Mouse (Mus musculus): ENCODE measurements around the gene Atp5d. TPM values are rescaled to one million over a fixed set of nuclear protein-coding genes. Genes with fewer than 3 reads are reported as not detected.

Atp5d gene
- polyA plus RNA-seq, 1 experiment from 2014 or later: 396 TPM

- H3K27me3 ChIP-seq (replicated peaks): no peaks in the 10 kb centered on the region
- H3K4me3 ChIP-seq: no peak overlapping the region
- H3K4me1 ChIP-seq: peaks cover 38% of the 10 kb centered on the region
- H3K9me3 ChIP-seq: no peaks in the 10 kb centered on the region
- no peak overlapping the region for H3K4me2 ChIP-seq (replicated peaks)
- ATAC-seq (ENCODE audit: low FRiP score, low read depth): no peak
- H3K9ac ChIP-seq: no peak overlapping the region
- H3K36me3 ChIP-seq: peaks cover 61% of the 10 kb centered on the region
- WGBS: 94% methylated on average over 2 of the region's 2 CpGs
- no peak overlapping the region for H3K27ac ChIP-seq
These were observed 16.8 kb upstream of the Atp5d start for GRCm38 (mm10) chr10:80121639-80122038.

- Histone ChIP-seq H3K4me2 (replicated peaks) (no peak overlapping the region), H3K27me3 (replicated peaks) (no peaks in the 10 kb centered on the region), H3K9ac (no peak overlapping the region), H3K4me3 (no peak overlapping the region), H3K4me1 (peaks cover 14% of the 10 kb centered on the region), H3K36me3 (peaks cover 85% of the 10 kb centered on the region), H3K9me3 (no peaks in the 10 kb centered on the region), H3K27ac (no peak overlapping the region)
- WGBS: 89% methylated on average over 9 of the region's 9 CpGs
- no peak for ATAC-seq (ENCODE audit: low FRiP score, low read depth)
These were observed 14.4 kb upstream of the Atp5d start for GRCm38 (mm10) chr10:80123932-80124562.

- Histone ChIP-seq H3K36me3 (peaks cover 95% of the 10 kb centered on the region), H3K4me3 (no peak overlapping the region)
These were observed 10.5 kb upstream of the Atp5d start for GRCm38 (mm10) chr10:80127920-80128319.

GRCm38 (mm10) chr10:80129846-80130245 is 8.6 kb upstream of the Atp5d start:
- Histone ChIP-seq H3K36me3 (peaks cover 95% of the 10 kb centered on the region), H3K4me1 (peaks cover 15% of the 10 kb centered on the region; the same call in 1 of the 2 replicates), H3K27me3 (replicated peaks) (peaks cover 25% of the 10 kb centered on the region), H3K9me3 (no peaks in the 10 kb centered on the region), H3K4me3 (no peak overlapping the region), H3K9ac (no peak overlapping the region), H3K27ac (no peak overlapping the region), H3K4me2 (replicated peaks) (no peak overlapping the region)
- WGBS: 93% methylated on average over 9 of the region's 9 CpGs
- no peak for ATAC-seq (ENCODE audit: low FRiP score, low read depth)

More at GRCm38 (mm10) chr10:80127920-80128319, 10.5 kb upstream of the Atp5d start:
- WGBS: 95% methylated on average over 8 of the region's 8 CpGs
- H3K4me2 ChIP-seq (replicated peaks): no peak overlapping the region
- H3K4me1 ChIP-seq: peaks cover 15% of the 10 kb centered on the region; the same call in 1 of the 2 replicates
- peaks cover 17% of the 10 kb centered on the region for H3K27me3 ChIP-seq (replicated peaks)
- H3K27ac ChIP-seq: no peak overlapping the region
- no peaks in the 10 kb centered on the region for H3K9me3 ChIP-seq
- ATAC-seq (ENCODE audit: low FRiP score, low read depth): no peak
- no peak overlapping the region for H3K9ac ChIP-seq

GRCm38 (mm10) chr10:80130403-80131031 is 7.9 kb upstream of the Atp5d start:
- 84% methylated on average over 18 of the region's 18 CpGs for whole genome bisulfite sequencing
- no peak overlapping the region for H3K27ac ChIP-seq
- peaks cover 95% of the 10 kb centered on the region for H3K36me3 ChIP-seq
- peaks cover 29% of the 10 kb centered on the region for H3K27me3 ChIP-seq (replicated peaks)
- H3K9ac ChIP-seq: no peak overlapping the region
- H3K4me1 ChIP-seq: peaks cover 15% of the 10 kb centered on the region; the same call in 1 of the 2 replicates
- H3K4me3 ChIP-seq: 0 out of 2 replicates have a peak overlapping the region, but pooled peaks have one; percentile 9
- no peak for ATAC-seq (ENCODE audit: low FRiP score, low read depth)
- H3K9me3 ChIP-seq: no peaks in the 10 kb centered on the region
- no peak overlapping the region for H3K4me2 ChIP-seq (replicated peaks)

GRCm38 (mm10) chr10:80131316-80131951 is 7.0 kb upstream of the Atp5d start:
- ATAC-seq (ENCODE audit: low FRiP score, low read depth): peak; percentile 45; the same call in 1 of the 2 replicates
- Histone ChIP-seq H3K4me3 (peak overlapping the region; percentile 7; the same call in 1 of the 2 replicates), H3K27me3 (replicated peaks) (peaks cover 38% of the 10 kb centered on the region), H3K27ac (no peak overlapping the region), H3K4me1 (peaks cover 18% of the 10 kb centered on the region), H3K9ac (no peak overlapping the region), H3K36me3 (peaks cover 88% of the 10 kb centered on the region), H3K9me3 (no peaks in the 10 kb centered on the region), H3K4me2 (replicated peaks) (peak overlapping the region; percentile 42)
- 11% methylated on average over 55 of the region's 55 CpGs for WGBS

GRCm38 (mm10) chr10:80131952-80132350 is 6.5 kb upstream of the Atp5d start:
- no peaks in the 10 kb centered on the region for H3K9me3 ChIP-seq
- peaks cover 23% of the 10 kb centered on the region for H3K4me1 ChIP-seq
- H3K36me3 ChIP-seq: peaks cover 83% of the 10 kb centered on the region
- H3K9ac ChIP-seq: no peak overlapping the region
- H3K4me3 ChIP-seq: no peak overlapping the region
- no peak overlapping the region for H3K27ac ChIP-seq
- peak overlapping the region; percentile 42 for H3K4me2 ChIP-seq (replicated peaks)
- WGBS: 35% methylated on average over 27 of the region's 27 CpGs
- peak; percentile 2; the same call in 1 of the 2 replicates for ATAC-seq (ENCODE audit: low FRiP score, low read depth)
- peaks cover 43% of the 10 kb centered on the region for H3K27me3 ChIP-seq (replicated peaks)

GRCm38 (mm10) chr10:80133226-80133849 is 5.1 kb upstream of the Atp5d start:
- H3K4me3 ChIP-seq: no peak overlapping the region
- no peak overlapping the region for H3K27ac ChIP-seq
- H3K9ac ChIP-seq: no peak overlapping the region
- ATAC-seq (ENCODE audit: low FRiP score, low read depth): no peak
- H3K9me3 ChIP-seq: no peaks in the 10 kb centered on the region
- WGBS: 81% methylated on average over 8 of the region's 8 CpGs
- H3K36me3 ChIP-seq: peaks cover 69% of the 10 kb centered on the region
- H3K4me2 ChIP-seq (replicated peaks): 0 out of 2 replicates have a peak overlapping the region, but pooled peaks have one; percentile 9
- peaks cover 54% of the 10 kb centered on the region for H3K27me3 ChIP-seq (replicated peaks)
- H3K4me1 ChIP-seq: peaks cover 37% of the 10 kb centered on the region

- no peak for ATAC-seq (ENCODE audit: low FRiP score, low read depth)
- 92% methylated on average over 9 of the region's 9 CpGs for WGBS
- H3K27ac ChIP-seq: no peak overlapping the region
- peaks cover 59% of the 10 kb centered on the region for H3K36me3 ChIP-seq
- H3K27me3 ChIP-seq (replicated peaks): peaks cover 57% of the 10 kb centered on the region
- no peak overlapping the region for H3K9ac ChIP-seq
- H3K4me3 ChIP-seq: no peak overlapping the region
- H3K9me3 ChIP-seq: no peaks in the 10 kb centered on the region
- H3K4me2 ChIP-seq (replicated peaks): no peak overlapping the region
- H3K4me1 ChIP-seq: peaks cover 45% of the 10 kb centered on the region
These were observed 4.0 kb upstream of the Atp5d start for GRCm38 (mm10) chr10:80134421-80134820.

- Histone ChIP-seq H3K9me3 (no peaks in the 10 kb centered on the region), H3K36me3 (peaks cover 51% of the 10 kb centered on the region), H3K4me3 (no peak overlapping the region), H3K9ac (no peak overlapping the region), H3K4me1 (peaks cover 48% of the 10 kb centered on the region), H3K4me2 (replicated peaks) (no peak overlapping the region), H3K27ac (no peak overlapping the region), H3K27me3 (replicated peaks) (peaks cover 52% of the 10 kb centered on the region)
- no peak for ATAC-seq (ENCODE audit: low FRiP score, low read depth)
- WGBS: 85% methylated on average over 10 of the region's 10 CpGs
These were observed 3.3 kb upstream of the Atp5d start for GRCm38 (mm10) chr10:80135161-80135560.

- 85% methylated on average over 1 of the region's 1 CpGs for WGBS
- H3K9me3 ChIP-seq: no peaks in the 10 kb centered on the region
- peaks cover 50% of the 10 kb centered on the region for H3K4me1 ChIP-seq
- H3K36me3 ChIP-seq: peaks cover 46% of the 10 kb centered on the region
- no peak overlapping the region for H3K4me3 ChIP-seq
- H3K4me2 ChIP-seq (replicated peaks): no peak overlapping the region
- H3K27me3 ChIP-seq (replicated peaks): peaks cover 52% of the 10 kb centered on the region
- 0 out of 2 replicates have a peak overlapping the region, but pooled peaks have one; percentile 94 for H3K9ac ChIP-seq
- no peak overlapping the region for H3K27ac ChIP-seq
- no peak for ATAC-seq (ENCODE audit: low FRiP score, low read depth)
These were observed 2.8 kb upstream of the Atp5d start for GRCm38 (mm10) chr10:80135641-80136040.

Data from neural tube, embryonic 12.5 days (tissue).